Mouse (Mus musculus): ENCODE measurements at regions not wholly inside any gene's neighbourhood (a gene's known extent, or its start where the extent isn't known, plus 50 kb on each side); places are given as distances from the start of the nearest gene placed in this dataset.

DNA sequence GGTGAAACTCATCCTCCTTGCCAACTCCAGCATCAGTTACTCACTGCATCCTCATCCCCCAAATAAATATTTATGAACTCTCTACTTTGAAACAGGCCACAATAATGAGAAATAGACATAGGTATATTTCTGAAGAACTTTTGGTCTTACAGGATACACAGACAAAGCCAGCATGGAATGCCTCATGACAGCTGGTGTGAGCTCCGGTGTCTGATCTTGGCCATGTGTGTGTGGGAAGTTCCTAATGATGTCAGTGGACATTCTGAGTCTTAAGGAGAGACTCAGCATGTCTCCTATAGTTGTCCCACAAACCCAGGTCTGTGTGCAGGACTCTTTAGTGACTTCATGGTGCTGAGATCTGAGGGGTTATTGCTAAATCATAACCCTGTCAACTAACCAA lies 206.4 kb upstream of the Klf4 start:
- in situ Hi-C loops (cut with MboI; ENCODE audit: low pct_ligation_motif_present, low pct_unique_long_range_greater_than_20kb, low sequenced_read_pairs) (no loop called here), dilution Hi-C loops (cut with MboI; ENCODE audit: extremely low pct_ligation_motif_present, extremely low pct_unique_long_range_greater_than_20kb, low sequenced_read_pairs) (no loop called here)
- DNase-seq (ENCODE audit: extremely low read depth) = no peak
- no peaks in the 10 kb centered on the region for H3K36me3 ChIP-seq (replicated peaks in 1 of 2; ENCODE audit: control insufficient read depth in 1 of 2, insufficient read depth in 1 of 2, low read length in 1 of 2)
- no peaks in the 10 kb centered on the region for H3K27me3 ChIP-seq (replicated peaks)
- no peak overlapping the region for H3K4me3 ChIP-seq (replicated peaks in 1 of 3; ENCODE audit: low read depth in 2 of 3, low read length in 2 of 3, poor library complexity in 1 of 3)
- H3K27ac ChIP-seq (ENCODE audit: insufficient read depth, low read depth) = no peak overlapping the region
- no peak overlapping the region for H3K4me2 ChIP-seq (ENCODE audit: insufficient read depth, low read depth, poor library complexity, severe bottlenecking)
- H3K9ac ChIP-seq (ENCODE audit: insufficient read depth, low read depth) = no peak overlapping the region
- TF ChIP-seq UBTF (IDR thresholded peaks at IDR 0.05; ENCODE audit: low read depth, low read length) (no peak), MYC (IDR thresholded peaks at IDR 0.05; ENCODE audit: low read depth, low read length) (no peak), SMC3 (IDR thresholded peaks at IDR 0.05; ENCODE audit: low read depth, low read length) (no peak), SIN3A (IDR thresholded peaks at IDR 0.05; ENCODE audit: low read length) (no peak), HCFC1 (IDR thresholded peaks at IDR 0.05; ENCODE audit: low read depth, low read length) (no peak), NELFE (IDR thresholded peaks at IDR 0.05; ENCODE audit: low read depth, low read length) (no peak), ELF1 (IDR thresholded peaks at IDR 0.05; ENCODE audit: low read depth, low read length) (no peak), MAFK (IDR thresholded peaks at IDR 0.05; ENCODE audit: insufficient replicate concordance, low read length) (no peak), ETS1 (conservative IDR thresholded peaks at IDR 0.05; ENCODE audit: low read depth, low read length) (no peak), KAT2A (IDR thresholded peaks at IDR 0.05; ENCODE audit: insufficient replicate concordance, low read length) (no peak), TBP (conservative IDR thresholded peaks at IDR 0.05; ENCODE audit: low read depth, low read length) (no peak)
- no peaks in the 10 kb centered on the region for H3K79me2 ChIP-seq (replicated peaks; ENCODE audit: control insufficient read depth, extremely low read depth, insufficient read depth, poor library complexity, severe bottlenecking)
- H3K4me1 ChIP-seq (ENCODE audit: control insufficient read depth in 1 of 2, insufficient read depth in 2 of 2) = peaks cover 6 to 8% of the 10 kb centered on the region in 2 experiments
- H3K9me3 ChIP-seq (replicated peaks; ENCODE audit: low read length) = no peaks in the 10 kb centered on the region

DNA sequence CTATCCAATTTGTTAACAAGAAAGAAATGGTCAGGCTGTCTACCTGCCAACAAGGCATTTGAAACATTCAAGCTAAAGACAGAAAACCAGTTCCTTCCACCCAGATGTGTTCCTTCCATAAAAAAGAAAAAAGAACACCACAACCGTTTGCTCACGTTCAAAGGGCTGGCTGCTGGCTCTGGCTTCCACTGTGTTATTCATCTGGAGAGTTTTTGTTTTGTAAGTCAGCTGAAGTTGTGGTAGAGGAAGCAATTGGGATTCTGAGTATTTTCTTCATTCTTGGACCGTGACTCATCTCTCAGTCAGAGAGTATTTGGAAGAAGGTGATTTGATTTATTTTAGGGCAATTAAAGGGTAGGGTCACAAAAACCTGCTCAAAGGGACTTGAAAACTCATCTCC lies 203.2 kb upstream of the Klf4 start:
- no peak for TF ChIP-seq JUN (IDR thresholded peaks at IDR 0.05; ENCODE audit: insufficient read depth, low read depth, low read length)
- no peak for TF ChIP-seq SMC3 (IDR thresholded peaks at IDR 0.05; ENCODE audit: low read depth, low read length)
- TF ChIP-seq USF1 (IDR thresholded peaks at IDR 0.05; ENCODE audit: low read depth, low read length) = no peak
- no peak for TF ChIP-seq TBP (conservative IDR thresholded peaks at IDR 0.05; ENCODE audit: low read depth, low read length)
- no peak for TF ChIP-seq ZMIZ1 (IDR thresholded peaks at IDR 0.05; ENCODE audit: low read depth, low read length)
- TF ChIP-seq ZNF384 (IDR thresholded peaks at IDR 0.05; ENCODE audit: low read depth, low read length) = no peak
- H3K36me3 ChIP-seq (replicated peaks in 1 of 2; ENCODE audit: control insufficient read depth in 1 of 2, insufficient read depth in 1 of 2, low read length in 1 of 2) = no peaks in the 10 kb centered on the region
- H3K4me1 ChIP-seq (ENCODE audit: control insufficient read depth in 1 of 2, insufficient read depth in 2 of 2) = peaks cover 20 to 31% of the 10 kb centered on the region in 2 experiments
- H3K27ac ChIP-seq (ENCODE audit: insufficient read depth, low read depth) = no peak overlapping the region
- no peaks in the 10 kb centered on the region for H3K9me3 ChIP-seq (replicated peaks; ENCODE audit: low read length)
- H3K4me2 ChIP-seq (ENCODE audit: insufficient read depth, low read depth, poor library complexity, severe bottlenecking) = no peak overlapping the region
- no peak overlapping the region for H3K4me3 ChIP-seq (replicated peaks in 1 of 3; ENCODE audit: low read depth in 2 of 3, low read length in 2 of 3, poor library complexity in 1 of 3)
- in situ Hi-C loops (cut with MboI; ENCODE audit: low pct_ligation_motif_present, low pct_unique_long_range_greater_than_20kb, low sequenced_read_pairs) = no loop called here
- H3K79me2 ChIP-seq (replicated peaks; ENCODE audit: control insufficient read depth, extremely low read depth, insufficient read depth, poor library complexity, severe bottlenecking) = no peaks in the 10 kb centered on the region
- no peak overlapping the region for H3K9ac ChIP-seq (ENCODE audit: insufficient read depth, low read depth)
- dilution Hi-C loops (cut with MboI; ENCODE audit: extremely low pct_ligation_motif_present, extremely low pct_unique_long_range_greater_than_20kb, low sequenced_read_pairs) = no loop called here
- H3K27me3 ChIP-seq (replicated peaks) = no peaks in the 10 kb centered on the region
- no peak for DNase-seq (ENCODE audit: extremely low read depth)

Measured in CH12.LX (cell line).